29 mouse cellular contexts compared by ENCODE assay signal in genomic region chr13:57676820-57677219, GRCm38 (mm10).
A peak's percentile ranks its signal among the peaks of the same experiment; 100 is the strongest.
DNase-seq lines count a peak whose midpoint lies in the region; ATAC-seq and TF ChIP-seq lines count a peak whose summit lies in the region.
"Had no signal": no experiment of that assay in that cellular context is flagged by ENCODE, and none has a peak within 500 bp of the region (broad histone marks: within the 10 kb centered on the region; RNA-seq: fewer than 3 reads in every experiment).

No protein-coding gene starts in this region.

- H3K9me3 ChIP-seq in forebrain, embryonic 15.5 days, result no peaks in the 10 kb centered on the region
- H3K9me3 ChIP-seq in forebrain, embryonic 12.5 days, result no peaks in the 10 kb centered on the region
- H3K9me3 ChIP-seq in liver, embryonic 13.5 days (replicated peaks), result no peaks in the 10 kb centered on the region
- no peaks in the 10 kb centered on the region for H3K9me3 ChIP-seq in liver, postnatal 0 days (ENCODE audit: low read length)
- H3K9me3 ChIP-seq: embryonic facial prominence, embryonic 10.5 days; embryonic facial prominence, embryonic 13.5 days; heart, embryonic 12.5 days; heart, embryonic 15.5 days; hindbrain, embryonic 10.5 days had no signal

- H3K27me3 ChIP-seq in forebrain, embryonic 15.5 days, result no peaks in the 10 kb centered on the region
- H3K27me3 ChIP-seq in forebrain, embryonic 12.5 days, result no peaks in the 10 kb centered on the region
- H3K27me3 ChIP-seq in liver, embryonic 13.5 days, result 0 out of 2 replicates have a peak, but pooled peaks cover 3% of the 10 kb centered on the region
- no peaks in the 10 kb centered on the region for H3K27me3 ChIP-seq in liver, postnatal 0 days (ENCODE audit: insufficient read depth, low read length)
- H3K27me3 ChIP-seq: CH12.LX; embryonic facial prominence, embryonic 13.5 days; heart, embryonic 12.5 days; heart, embryonic 15.5 days had no signal

- TF ChIP-seq EP300 in liver, postnatal 0 days (IDR thresholded peaks at IDR 0.05; ENCODE audit: low read depth), result no peak

- no peak overlapping the region for H3K27ac ChIP-seq in forebrain, embryonic 15.5 days (replicated peaks)
- no peak overlapping the region for H3K27ac ChIP-seq in forebrain, embryonic 12.5 days
- peak overlapping the region; percentile 87; the same call in 1 of the 2 replicates for H3K27ac ChIP-seq in liver, embryonic 13.5 days
- no peak overlapping the region for H3K27ac ChIP-seq in liver, postnatal 0 days (ENCODE audit: low read depth)
- H3K27ac ChIP-seq: embryonic facial prominence, embryonic 10.5 days; embryonic facial prominence, embryonic 13.5 days; heart, embryonic 15.5 days; hindbrain, embryonic 10.5 days; hindbrain, embryonic 14.5 days had no signal

- no peak overlapping the region for H3K9ac ChIP-seq in forebrain, embryonic 15.5 days (replicated peaks)
- no peak overlapping the region for H3K9ac ChIP-seq in forebrain, embryonic 12.5 days
- H3K9ac ChIP-seq in liver, embryonic 13.5 days, result no peak overlapping the region
- no peak overlapping the region for H3K9ac ChIP-seq in liver, postnatal 0 days (replicated peaks)
- H3K9ac ChIP-seq: embryonic facial prominence, embryonic 13.5 days; heart, embryonic 12.5 days; heart, embryonic 15.5 days; hindbrain, embryonic 14.5 days had no signal

- no peaks in the 10 kb centered on the region for H3K4me1 ChIP-seq in forebrain, embryonic 15.5 days
- H3K4me1 ChIP-seq in forebrain, embryonic 12.5 days, result 0 out of 2 replicates have a peak, but pooled peaks cover 3% of the 10 kb centered on the region
- H3K4me1 ChIP-seq in liver, embryonic 13.5 days (replicated peaks), result peaks cover 39% of the 10 kb centered on the region
- peaks cover 4% of the 10 kb centered on the region; the same call in 1 of the 2 replicates for H3K4me1 ChIP-seq in liver, postnatal 0 days (ENCODE audit: insufficient read depth)
- H3K4me1 ChIP-seq: embryonic facial prominence, embryonic 10.5 days; heart, embryonic 12.5 days; hindbrain, embryonic 10.5 days had no signal

- TF ChIP-seq CTCF in liver, postnatal 0 days (IDR thresholded peaks at IDR 0.05; ENCODE audit: low read depth), result no peak

- no peak overlapping the region for H3K4me2 ChIP-seq in forebrain, embryonic 15.5 days (replicated peaks)
- no peak overlapping the region for H3K4me2 ChIP-seq in forebrain, embryonic 12.5 days
- H3K4me2 ChIP-seq in liver, embryonic 13.5 days, result no peak overlapping the region
- no peak overlapping the region for H3K4me2 ChIP-seq in liver, postnatal 0 days (ENCODE audit: low read depth, low read length)
- H3K4me2 ChIP-seq: embryonic facial prominence, embryonic 13.5 days; heart, embryonic 12.5 days; heart, embryonic 15.5 days; hindbrain, embryonic 14.5 days had no signal

- peak; percentile 20 to 40 for DNase-seq in cerebellum, postnatal 14 days
- DNase-seq in cerebellum, adult 8-10 months, result no peak
- DNase-seq in liver, embryonic 13.5 days, result no peak
- DNase-seq in liver, postnatal 0 days, result no peak
- DNase-seq: adrenal gland, postnatal 10 days; adrenal gland, postnatal 36 days; B cell, adult 2 months; cerebellum, adult 11 months; cerebellum, adult 2 months; cerebellum, postnatal 25 days; embryo, embryonic 11 days; gastrocnemius, postnatal 25 days; heart, adult 18-20 months; heart, postnatal 10 days; heart, postnatal 36 days had no signal

- H3K36me3 ChIP-seq in forebrain, embryonic 15.5 days, result no peaks in the 10 kb centered on the region
- H3K36me3 ChIP-seq in forebrain, embryonic 12.5 days (replicated peaks), result no peaks in the 10 kb centered on the region
- H3K36me3 ChIP-seq in liver, embryonic 13.5 days, result no peaks in the 10 kb centered on the region
- H3K36me3 ChIP-seq in liver, postnatal 0 days (replicated peaks; ENCODE audit: insufficient read depth, low read length), result no peaks in the 10 kb centered on the region
- H3K36me3 ChIP-seq: embryonic facial prominence, embryonic 10.5 days; embryonic facial prominence, embryonic 13.5 days; G1E; heart, embryonic 12.5 days; heart, embryonic 15.5 days; hindbrain, embryonic 10.5 days had no signal

- 67% methylated on average over 1 of the region's 1 CpGs for WGBS in forebrain, embryonic 15.5 days
- whole genome bisulfite sequencing in forebrain, embryonic 12.5 days, result 88% methylated on average over 1 of the region's 1 CpGs
- 79% methylated on average over 1 of the region's 1 CpGs for WGBS in liver, embryonic 13.5 days (ENCODE audit: insufficient replicate concordance)
- 72% methylated on average over 1 of the region's 1 CpGs for WGBS in liver, postnatal 0 days (ENCODE audit: insufficient replicate concordance)

- H3K4me3 ChIP-seq in forebrain, embryonic 15.5 days, result no peak overlapping the region
- H3K4me3 ChIP-seq in forebrain, embryonic 12.5 days (replicated peaks), result no peak overlapping the region
- H3K4me3 ChIP-seq in liver, embryonic 13.5 days (replicated peaks), result no peak overlapping the region
- H3K4me3 ChIP-seq in liver, postnatal 0 days (ENCODE audit: low read depth, low read length), result no peak overlapping the region
- H3K4me3 ChIP-seq: embryonic facial prominence, embryonic 10.5 days; embryonic facial prominence, embryonic 13.5 days; erythroblast, embryonic 14.5 days; heart, embryonic 12.5 days; heart, embryonic 15.5 days; hindbrain, embryonic 10.5 days had no signal

- peak; percentile 61; the same call in 1 of the 2 replicates for ATAC-seq in forebrain, embryonic 15.5 days (replicated peaks)
- ATAC-seq in forebrain, embryonic 12.5 days (ENCODE audit: low FRiP score), result no peak
- no peak for ATAC-seq in liver, embryonic 13.5 days (ENCODE audit: low read depth)
- ATAC-seq in liver, postnatal 0 days, result no peak
- ATAC-seq in monocyte, adult 5-6 weeks (replicated peaks; ENCODE audit: insufficient number of reproducible peaks, low FRiP score, low TSS enrichment, poor library complexity, severe bottlenecking), result no peak
- ATAC-seq: intestine, postnatal 0 days; Patski had no signal

Comparison
In these comparisons a context has a peak if more than half of its experiments do, and no peak if none do; other contexts are left out.
1. DNase-seq: peak in cerebellum, postnatal 14 days (2 of 2); none in cerebellum, adult 8-10 months (single experiment), liver, embryonic 13.5 days (single experiment) and liver, postnatal 0 days (single experiment).